Mouse (Mus musculus) ES-E14 (cell line): Measurements from ENCODE around the gene Phactr2.

Experiments used
- CHD2 ChIP-seq: IDR thresholded peaks from 2 replicates; pipeline ENCODE4 v1.6.1; 2014; ENCODE audit warnings: mild to moderate bottlenecking, low read depth, low read length, inconsistent platforms
- HCFC1 ChIP-seq: IDR thresholded peaks from 2 replicates; pipeline ENCODE4 v1.6.1; 2012; ENCODE audit warnings: low read length, inconsistent platforms, borderline replicate concordance; ENCODE audit not compliant: insufficient read depth
- MAFK ChIP-seq: IDR thresholded peaks from 2 replicates; pipeline ENCODE4 v1.6.1; 2014; ENCODE audit warnings: mild to moderate bottlenecking, low read depth, low read length, inconsistent platforms; ENCODE audit not compliant: insufficient read depth
- ZC3H11A ChIP-seq: IDR thresholded peaks from 2 replicates; pipeline ENCODE4 v1.6.1; 2012; ENCODE audit warnings: low read depth, mild to moderate bottlenecking, inconsistent platforms, low read length, borderline replicate concordance

GRCm38 (mm10) chr10:13280298-13280853 is 193.8 kb downstream of the Phactr2 start:
- TF ChIP-seq HCFC1 (no peak), CHD2 (no peak), MAFK (no peak), ZC3H11A (no peak)
